Mouse (Mus musculus) kidney, adult 18-20 months (tissue): ENCODE results near the gene Rtn1.

Source experiments
- DNase-seq: peaks from one replicate; pipeline ENCODE4 v3.0.0; 2021

Rtn1 gene

GRCm38 (mm10) chr12:72273721-72274414, 135.0 kb downstream of the Rtn1 start:
- DNase-seq: no peak

DNA sequence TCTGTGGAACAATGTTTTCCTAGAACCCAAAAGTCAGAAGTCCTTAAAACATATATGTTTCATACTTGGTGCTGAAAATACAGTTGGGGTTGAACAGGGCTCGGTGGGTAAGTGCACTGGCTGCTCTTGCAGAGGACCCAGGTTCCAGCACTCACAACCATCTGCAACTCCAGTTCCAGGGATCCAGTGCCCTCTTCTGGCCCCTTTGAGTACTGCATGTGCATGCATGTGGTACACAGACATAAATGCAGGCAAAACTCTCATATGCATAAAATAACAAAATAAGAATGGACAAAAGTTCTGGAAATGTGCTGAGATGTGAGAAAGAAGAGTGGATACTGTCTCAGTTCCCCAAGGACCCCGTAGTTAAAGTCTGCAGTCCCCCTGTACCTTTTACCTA, 141.2 kb downstream of the Rtn1 start:
- DNase-seq: no peak

DNA sequence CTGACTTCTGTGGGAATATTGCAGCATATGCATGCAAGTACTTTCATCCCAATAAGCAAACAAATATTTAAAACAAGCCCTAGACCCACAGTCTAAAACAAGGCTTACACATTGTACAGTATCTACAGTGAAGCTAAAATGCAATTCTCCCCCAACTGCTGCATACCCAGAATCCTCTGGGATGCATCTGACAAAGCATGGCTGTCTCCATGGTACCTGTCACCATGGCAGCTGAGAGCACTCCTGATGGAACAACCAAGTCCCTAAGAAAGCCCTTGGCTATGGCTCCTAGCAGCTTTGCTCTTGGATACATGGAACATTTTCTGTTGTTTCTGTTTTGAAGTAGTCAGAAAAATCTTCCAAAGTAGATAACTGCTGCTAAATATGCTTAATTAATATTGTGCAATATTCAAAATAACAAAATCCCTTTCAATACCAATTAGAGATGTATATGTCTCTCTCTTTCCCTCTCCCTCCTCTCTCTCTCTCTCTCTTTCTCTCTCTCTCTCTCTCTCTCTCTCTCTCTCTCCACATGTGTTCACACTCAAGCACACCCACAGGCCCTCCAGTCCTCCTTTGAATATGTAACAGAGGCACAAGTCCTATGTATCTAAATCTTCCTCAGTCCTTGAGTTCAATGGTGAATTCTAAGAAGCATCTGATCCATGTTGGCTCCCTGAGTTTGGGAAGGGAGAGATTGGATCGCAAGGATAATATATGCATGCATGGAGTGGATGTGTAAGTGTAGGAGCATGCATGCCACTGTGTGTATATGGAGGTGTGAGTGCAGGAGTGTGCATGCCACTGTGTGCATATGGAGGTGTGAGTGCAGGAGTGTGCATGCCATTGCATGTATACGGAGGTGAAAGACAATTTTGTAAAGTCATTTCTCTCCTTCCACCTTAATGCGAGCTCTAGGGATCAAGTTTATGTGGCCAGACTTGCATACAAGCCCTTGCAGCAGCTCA, 143.3 kb downstream of the Rtn1 start:
- no peak for DNase-seq

GRCm38 (mm10) chr12:72263213-72264103, 145.4 kb downstream of the Rtn1 start:
- no peak for DNase-seq

DNA sequence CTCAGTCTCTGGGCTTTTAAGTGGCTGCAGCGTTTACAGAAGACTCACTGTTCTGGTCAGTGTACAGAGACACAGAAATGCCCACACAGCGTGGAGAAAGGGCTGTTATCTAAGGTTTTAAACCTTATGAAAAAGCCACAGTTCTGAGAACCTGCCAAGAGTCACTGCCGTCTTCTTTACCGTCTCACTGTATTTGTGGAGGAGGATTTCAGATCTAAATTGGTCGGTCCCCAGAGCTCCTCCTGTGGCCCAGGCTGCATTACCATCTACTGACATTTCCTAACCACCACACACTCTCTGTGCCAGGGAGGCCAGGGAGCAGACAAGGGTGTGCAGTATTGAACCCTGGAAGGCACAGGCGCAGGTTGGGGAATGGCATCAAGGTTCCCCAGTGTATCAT, 151.9 kb downstream of the Rtn1 start:
- no peak for DNase-seq

DNA sequence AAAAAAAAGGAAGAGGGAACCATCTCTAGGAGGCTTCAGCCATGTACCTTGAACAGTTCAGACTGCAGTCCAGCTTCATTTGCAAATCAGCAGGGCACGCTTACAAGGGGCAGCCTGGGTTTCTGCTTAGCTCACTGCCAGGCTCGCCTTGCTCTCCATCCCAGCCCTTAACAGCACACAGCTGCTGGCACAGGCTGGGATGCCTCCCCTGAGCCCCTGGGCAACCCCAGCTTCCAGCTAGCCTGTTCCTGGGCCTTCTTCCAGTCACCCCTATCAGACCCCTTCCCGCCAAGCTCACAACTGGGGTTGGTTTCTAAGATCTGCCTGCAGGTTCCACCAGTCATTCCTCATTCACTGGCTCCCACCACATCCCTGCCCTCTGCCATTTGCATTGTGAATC, 155.8 kb downstream of the Rtn1 start:
- no peak for DNase-seq

DNA sequence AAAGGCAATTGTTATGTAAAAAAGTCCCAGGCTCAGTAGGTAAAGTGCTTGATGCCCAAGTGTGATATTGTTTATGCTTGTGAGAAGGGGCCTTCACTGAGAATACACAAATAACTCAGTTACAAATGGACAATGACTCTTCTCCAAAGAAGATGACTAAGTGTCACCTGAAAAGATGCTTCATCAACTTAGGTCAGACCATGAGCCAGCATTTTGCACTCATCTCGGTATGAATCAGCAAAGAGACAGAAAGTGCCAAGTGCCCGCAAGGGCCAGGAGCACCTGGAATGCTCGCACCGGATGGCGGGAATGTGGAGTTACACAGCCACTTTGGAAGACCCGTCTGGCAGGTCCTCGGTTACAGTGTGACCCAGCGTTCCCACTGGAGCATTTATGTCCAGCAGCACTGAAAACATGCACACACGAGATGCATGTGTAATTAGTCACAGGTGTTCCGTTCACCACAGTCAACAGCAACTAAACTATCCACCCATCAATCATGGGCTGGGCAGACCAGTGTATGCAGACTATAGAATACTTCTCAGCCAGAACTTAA, 156.9 kb downstream of the Rtn1 start:
- no peak for DNase-seq

DNA sequence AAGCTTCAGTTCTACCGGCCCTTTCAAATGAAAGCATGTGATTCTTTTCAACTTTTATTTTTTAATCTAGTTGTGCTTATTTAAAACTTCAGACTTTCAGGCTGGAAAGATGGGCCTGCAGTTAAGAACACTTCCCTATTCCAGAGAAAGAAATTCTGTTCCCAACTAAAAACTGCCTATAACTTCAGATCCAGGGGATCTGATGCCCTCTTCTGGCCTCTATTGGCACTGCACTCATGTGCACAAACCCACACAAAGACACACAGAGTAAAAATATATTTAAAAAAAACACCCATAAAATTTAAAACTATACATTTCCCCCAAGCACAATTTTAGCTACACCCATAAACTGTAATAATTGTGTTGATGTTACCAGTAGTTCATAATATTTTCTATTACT, 163.9 kb downstream of the Rtn1 start:
- no peak for DNase-seq

DNA sequence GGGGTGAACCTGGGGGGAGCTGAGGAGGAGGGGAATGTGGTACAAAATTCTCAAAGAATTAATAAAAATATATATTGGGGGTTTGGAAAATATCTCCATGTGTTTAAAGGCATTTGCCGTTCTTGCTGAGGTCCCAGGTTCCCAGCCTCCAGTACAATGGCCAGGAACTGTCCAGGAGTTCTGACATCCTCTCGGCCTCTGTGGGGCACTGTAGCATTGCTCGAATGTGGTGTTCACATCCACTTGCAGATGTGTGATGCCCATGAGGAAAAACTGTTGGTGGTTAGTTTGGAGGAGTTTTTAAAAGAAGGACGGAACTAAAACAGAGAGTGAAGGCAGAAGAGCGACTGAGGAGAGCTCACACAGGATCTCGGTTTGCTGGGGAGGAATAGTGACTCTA, 166.0 kb downstream of the Rtn1 start:
- DNase-seq: no peak

- no peak for DNase-seq
These were observed 168.3 kb downstream of the Rtn1 start for GRCm38 (mm10) chr12:72240506-72240905.

- no peak for DNase-seq
These were observed 169.5 kb downstream of the Rtn1 start for GRCm38 (mm10) chr12:72239230-72239894.

DNA sequence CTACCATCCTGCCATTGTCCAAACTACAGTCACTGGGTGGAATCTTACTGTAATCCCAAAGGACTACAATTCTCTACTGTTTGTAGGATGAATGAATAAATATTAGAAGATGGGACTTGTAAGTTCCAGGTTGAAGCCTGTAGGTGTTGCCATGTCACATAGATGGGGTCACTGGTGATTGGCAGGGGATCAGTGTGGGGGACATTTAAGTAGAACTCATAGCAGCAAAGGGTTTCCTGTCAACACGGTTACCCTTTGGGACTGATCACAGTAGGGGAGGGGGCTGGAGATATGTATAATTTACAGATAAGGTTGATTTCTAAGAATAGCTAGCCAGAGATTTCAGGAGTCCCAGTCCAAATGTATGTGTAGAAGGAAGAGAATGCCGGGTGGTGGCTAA, 171.6 kb downstream of the Rtn1 start:
- no peak for DNase-seq

DNA sequence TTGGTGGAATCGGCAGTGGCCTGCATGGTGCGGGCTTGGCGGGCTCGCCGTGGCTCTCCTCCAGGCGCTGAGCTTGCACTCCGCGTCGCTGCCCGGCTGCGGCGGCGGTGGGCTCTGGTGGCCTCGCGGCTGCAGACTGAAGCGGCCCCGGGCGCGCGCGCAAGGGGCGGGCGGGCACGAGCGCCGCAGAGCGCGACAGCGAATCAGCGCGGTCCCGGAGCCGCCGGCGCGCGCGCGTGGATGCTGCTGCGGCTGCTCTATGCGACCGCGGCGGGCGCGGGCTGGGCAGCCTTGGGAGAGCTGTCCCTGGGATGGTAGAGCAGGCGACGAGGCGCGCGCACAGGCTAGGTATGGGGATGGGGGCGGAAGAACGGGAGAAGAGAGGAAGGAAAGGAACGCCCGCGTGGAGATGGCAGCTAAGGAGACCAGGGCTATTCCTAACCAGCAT, 172.3 kb downstream of the Rtn1 start:
- DNase-seq: no peak

DNA sequence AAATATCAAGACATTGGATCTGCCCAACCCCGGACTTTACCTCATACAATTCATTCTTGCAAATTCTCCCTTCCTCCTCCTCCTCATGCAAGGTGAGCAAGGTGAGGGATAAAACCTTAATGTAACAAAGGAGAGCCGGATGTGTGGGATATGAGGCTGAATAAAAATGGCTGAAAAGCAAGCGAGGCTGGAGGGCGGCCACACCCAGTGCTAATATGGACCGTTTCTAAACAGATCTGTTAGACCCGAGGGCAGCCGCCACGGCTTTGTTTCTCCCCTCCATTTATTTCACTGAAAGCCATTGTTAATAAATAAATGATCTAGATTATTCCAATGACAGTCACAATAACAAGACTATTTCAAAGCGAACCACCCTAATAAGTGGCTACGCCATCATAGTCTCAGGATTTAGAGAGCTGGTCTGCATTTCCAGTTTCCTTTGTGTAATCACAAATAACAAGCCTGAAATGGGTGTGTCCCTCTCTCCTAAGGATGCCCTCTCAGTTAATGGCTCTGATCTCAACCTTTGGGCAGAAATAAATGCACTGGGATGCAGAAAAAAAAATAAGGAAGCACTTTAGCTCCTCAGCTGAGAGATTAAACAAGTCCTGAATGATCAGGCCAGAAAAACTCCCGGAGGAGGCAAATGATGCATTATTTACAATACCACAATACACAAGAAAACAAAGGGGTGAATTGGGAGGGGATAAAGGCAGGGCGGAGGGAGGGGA, 173.1 kb downstream of the Rtn1 start:
- no peak for DNase-seq

- no peak for DNase-seq
These were observed 173.9 kb downstream of the Rtn1 start for GRCm38 (mm10) chr12:72234966-72235365.

DNA sequence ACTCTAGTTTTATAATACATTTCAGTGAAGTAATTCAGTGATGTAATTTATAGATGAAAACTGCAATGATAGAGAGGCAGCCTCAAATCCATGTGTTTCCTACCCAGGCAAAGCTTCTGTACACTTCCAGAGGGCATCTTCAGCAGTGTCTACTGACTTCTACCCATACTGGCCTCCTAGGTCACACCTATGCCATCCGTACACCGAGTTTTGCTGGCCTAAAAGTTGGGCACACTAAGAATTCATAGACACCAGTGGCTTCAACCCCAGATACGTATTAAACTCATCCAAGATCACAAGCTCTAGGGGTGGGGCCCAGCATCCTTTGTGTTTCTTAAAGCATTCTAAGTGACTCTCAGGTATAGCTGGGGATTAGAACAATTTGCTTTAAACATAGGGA, 174.7 kb downstream of the Rtn1 start:
- no peak for DNase-seq

GRCm38 (mm10) chr12:72232826-72233790, 175.7 kb downstream of the Rtn1 start:
- no peak for DNase-seq

DNA sequence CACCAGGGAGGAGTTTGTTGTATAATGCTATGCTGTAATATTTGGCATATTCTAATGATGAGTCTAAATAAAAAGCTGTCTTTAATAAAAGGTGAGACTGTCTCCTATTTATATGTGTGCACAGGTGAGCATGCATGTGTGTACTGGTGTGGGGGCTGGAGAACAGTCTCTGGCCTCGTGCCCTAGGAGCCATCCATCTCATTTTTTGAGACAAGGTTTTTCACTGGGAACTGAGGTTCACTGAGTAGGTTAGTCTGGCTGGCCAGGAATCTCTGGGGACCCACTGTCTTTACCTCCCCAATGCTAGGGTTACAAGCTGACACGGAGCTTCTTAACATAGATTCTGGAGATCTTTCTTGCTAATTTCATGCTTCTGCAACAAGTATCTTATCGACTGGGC, 176.7 kb downstream of the Rtn1 start:
- no peak for DNase-seq

- DNase-seq: no peak
These were observed 179.2 kb downstream of the Rtn1 start for GRCm38 (mm10) chr12:72229451-72230196.
